Mouse (Mus musculus): ENCODE results near the gene Dlec1.

DNA sequence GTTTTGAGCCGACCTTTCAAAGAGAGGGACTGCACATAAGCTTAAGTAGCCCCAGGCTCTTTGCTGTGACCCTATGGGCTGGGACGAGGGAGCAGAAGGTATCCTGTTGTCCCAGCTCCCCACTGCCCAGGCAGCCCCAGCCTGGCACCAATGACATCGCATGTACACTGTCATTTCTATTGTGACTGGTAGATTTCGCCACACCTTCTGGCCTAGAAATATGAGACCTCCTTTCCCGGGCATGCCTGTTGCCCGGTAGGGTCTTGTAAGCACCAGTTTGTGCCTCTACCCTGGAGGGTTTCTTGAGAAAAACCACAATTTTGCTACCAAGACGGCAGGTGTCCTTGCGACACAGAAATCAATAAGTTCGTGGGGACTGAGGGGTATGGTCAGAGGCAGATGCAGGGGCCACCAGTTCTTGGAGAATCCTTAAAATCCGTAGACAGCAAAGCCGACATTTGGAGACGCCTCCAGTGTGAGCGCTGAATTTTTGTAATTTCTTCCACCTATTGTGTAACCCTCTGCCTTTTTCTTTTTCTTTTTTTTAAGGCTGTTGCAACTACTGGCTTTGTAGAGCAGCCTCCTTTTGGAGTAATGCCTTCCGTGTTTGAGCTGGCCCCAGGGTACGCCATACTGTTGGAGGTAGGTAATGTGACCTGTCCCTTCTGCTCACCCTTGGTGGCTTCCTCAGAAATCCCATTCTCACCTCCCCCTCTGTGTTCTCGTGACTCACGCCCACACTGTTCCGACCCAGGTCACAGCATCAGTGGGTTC lies 20.5 kb downstream of the Dlec1 start:
- TF ChIP-seq MAX (IDR thresholded peaks at IDR 0.05; ENCODE audit: low read depth) (no peak), POLR2A (IDR thresholded peaks at IDR 0.05; ENCODE audit: insufficient read length, low read depth) (no peak), USF1 (IDR thresholded peaks at IDR 0.05; ENCODE audit: low read depth) (no peak), TCF3 (IDR thresholded peaks at IDR 0.05; ENCODE audit: insufficient read length, low read depth) (no peak), TCF12 (IDR thresholded peaks at IDR 0.05; ENCODE audit: insufficient read depth, poor library complexity, severe bottlenecking) (no peak)
